Mouse (Mus musculus): ENCODE results near the gene Cyp19a1.

Gene Cyp19a1

DNA sequence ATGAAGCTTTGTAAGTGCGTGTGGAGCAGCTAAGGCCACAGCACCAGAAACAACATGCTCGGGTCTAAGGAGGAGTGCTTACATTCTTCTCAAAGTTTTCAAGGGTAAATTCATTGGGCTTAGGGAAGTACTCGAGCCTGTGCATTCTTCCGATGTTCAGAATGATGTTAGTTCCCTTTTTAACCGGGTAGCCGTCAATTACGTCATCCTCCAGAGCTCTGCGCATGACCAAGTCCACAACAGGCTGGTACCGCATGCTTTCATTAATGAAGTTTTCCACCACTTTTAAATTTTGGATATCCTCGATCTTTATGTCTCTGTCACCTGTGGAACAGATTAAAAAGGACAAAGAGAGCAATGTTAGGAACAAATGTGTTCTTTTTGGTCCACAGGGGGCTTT is 99.5 kb downstream of the Cyp19a1 start:
- no peak for DNase-seq

DNA sequence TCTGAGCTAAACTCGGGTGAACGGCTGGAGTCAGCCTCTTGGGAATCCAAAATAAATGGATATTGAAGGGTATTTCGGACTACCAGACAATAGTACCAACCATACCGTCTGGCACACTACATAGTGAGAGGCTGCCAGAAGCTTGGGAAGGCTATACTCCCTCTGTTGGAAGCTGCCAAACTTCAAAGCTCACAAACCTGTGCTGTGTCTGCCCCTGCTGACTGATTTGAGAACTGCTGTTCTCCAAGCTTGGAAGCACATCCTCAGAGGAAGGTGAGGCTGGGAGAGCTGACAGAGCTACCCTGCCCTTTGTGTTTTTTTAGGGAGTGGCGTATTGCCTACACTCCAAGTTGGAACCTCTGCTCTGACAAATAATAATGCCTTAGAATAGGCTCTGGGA is 104.8 kb downstream of the Cyp19a1 start:
- peak; percentile 62 for DNase-seq

DNA sequence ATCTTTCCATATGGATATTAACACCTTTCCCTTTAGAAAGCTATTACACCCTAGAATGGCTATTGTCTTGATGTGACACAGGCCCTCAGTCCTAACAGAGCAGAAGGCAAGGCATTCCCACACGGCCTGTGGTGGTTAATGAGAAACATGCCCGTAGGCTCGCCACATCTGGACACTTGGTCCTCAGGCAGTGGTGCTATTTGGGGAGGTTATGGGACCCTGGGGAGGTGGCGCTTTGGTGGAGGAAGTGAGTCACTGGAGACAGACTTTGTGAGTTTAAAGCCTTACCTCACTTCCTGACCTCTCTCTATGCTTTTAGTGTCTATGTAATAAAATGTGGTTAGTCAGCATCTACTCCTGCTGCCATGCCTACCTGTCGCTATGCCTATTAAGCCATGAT is 114.2 kb downstream of the Cyp19a1 start:
- no peak for DNase-seq

- DNase-seq = peak; percentile 86
These were observed 128.7 kb downstream of the Cyp19a1 start for GRCm38 (mm10) chr9:54139191-54139590.
